Mouse (Mus musculus) erythroblast, embryonic 14.5 days (primary cell): ENCODE results near the gene Ntf3.

Experiments
- GATA1 ChIP-seq: IDR thresholded peaks from 2 replicates; pipeline ENCODE4 v1.6.1; 2012; ENCODE audit warnings: low read length, inconsistent platforms, mixed read lengths
- TAL1 ChIP-seq: IDR thresholded peaks from 3 replicates; pipeline ENCODE4 v1.6.1; 2012; ENCODE audit warnings: low read length, inconsistent platforms, mixed read lengths

DNA sequence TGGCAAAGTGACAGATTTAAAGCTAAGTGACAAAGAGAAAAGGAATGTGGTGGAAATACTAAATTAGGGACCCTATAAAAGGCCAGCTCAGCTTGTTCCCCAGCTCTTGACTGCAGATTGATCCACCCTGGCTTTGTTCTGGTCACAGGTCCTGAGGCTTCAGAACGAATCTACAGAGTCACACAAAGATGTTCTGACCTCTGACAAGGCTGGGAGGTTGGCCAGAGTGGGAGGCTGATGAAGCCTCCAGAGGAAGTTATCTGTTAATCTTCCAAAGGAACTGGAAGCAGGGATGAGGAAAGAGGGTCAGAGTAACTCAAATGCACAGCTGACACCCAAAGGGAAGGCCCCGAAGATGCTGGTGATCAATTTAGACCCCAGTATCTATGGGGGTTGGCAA, 59.3 kb downstream of the Ntf3 start:
- TF ChIP-seq TAL1 (no peak), GATA1 (no peak)
